Mouse (Mus musculus) liver, embryonic 12.5 days (tissue): Measurements from ENCODE around the gene Rabep1. TPM values are rescaled to one million over a fixed set of nuclear protein-coding genes. Genes with fewer than 3 reads are reported as not detected.

Source experiments
- ATAC-seq: fragments of 200-750 bp; cut with Nextera tagmentation; 2 replicates; pipeline ENCODE4 v1.8.0; 2017; ENCODE audit warnings: moderate number of reproducible peaks, mild to moderate bottlenecking, moderate library complexity
- H3K27ac ChIP-seq: fragments of 300-500 bp; sonication (generic); 2 replicates; pipeline ENCODE4 v1.5.1; 2016; ENCODE audit warnings: mild to moderate bottlenecking
- H3K27me3 ChIP-seq: fragments of 300-500 bp; sonication (generic); replicated peaks from 2 replicates; pipeline ENCODE4 v1.6.1; 2016; ENCODE audit warnings: mild to moderate bottlenecking, moderate library complexity
- H3K36me3 ChIP-seq: fragments of 300-500 bp; sonication (generic); 2 replicates; pipeline ENCODE4 v1.6.1; 2016; ENCODE audit warnings: mild to moderate bottlenecking, moderate library complexity
- H3K4me1 ChIP-seq: fragments of 300-500 bp; sonication (generic); 2 replicates; pipeline ENCODE4 v1.6.1; 2016
- H3K4me2 ChIP-seq: fragments of 300-500 bp; sonication (generic); 2 replicates; pipeline ENCODE4 v1.6.1; 2016; ENCODE audit warnings: mild to moderate bottlenecking, moderate library complexity
- H3K4me3 ChIP-seq: fragments of 300-500 bp; sonication (generic); 2 replicates; pipeline ENCODE4 v1.5.1; 2016; ENCODE audit warnings: mild to moderate bottlenecking, moderate library complexity
- H3K9ac ChIP-seq: fragments of 300-500 bp; sonication (generic); 2 replicates; pipeline ENCODE4 v1.6.1; 2016; ENCODE audit warnings: mild to moderate bottlenecking, moderate library complexity
- H3K9me3 ChIP-seq: fragments of 300-500 bp; sonication (generic); replicated peaks from 2 replicates; pipeline ENCODE4 v1.6.1; 2016; ENCODE audit warnings: mild to moderate bottlenecking, moderate library complexity
- whole genome bisulfite sequencing: fragments of 180-500 bp; shearing (Covaris S2); methylation state at CpG from one replicate; pipeline ENCODE4 v1.1.7; 2016; ENCODE audit not compliant: insufficient replicate concordance; 5-methylcytosine and 5-hydroxymethylcytosine counted together
- polyA plus RNA-seq: library from polyadenylated mRNA; unstranded; fragments of >200 nt; fragmentation: Nextera tagmentation; extraction: Ambion mirVana; gene quantifications from 2 replicates; pipeline ENCODE4 v1.2.1, GENCODE M21; 2016

Gene Rabep1
- polyA plus RNA-seq, 1 experiment from 2014 or later, result 23.0 TPM

GRCm38 (mm10) chr11:70969271-70969794 lies 124.8 kb downstream of the Rabep1 start:
- Histone ChIP-seq H3K27ac (peak overlapping the region; percentile 98), H3K36me3 (peaks cover 58% of the 10 kb centered on the region), H3K4me2 (peak overlapping the region; percentile 89), H3K4me1 (peaks cover 52% of the 10 kb centered on the region), H3K9me3 (no peaks in the 10 kb centered on the region), H3K9ac (peak overlapping the region; percentile 86), H3K27me3 (no peaks in the 10 kb centered on the region), H3K4me3 (peak overlapping the region; percentile 90)
- WGBS, result under 1% methylated on average over 25 of the region's 25 CpGs
- no peak for ATAC-seq

GRCm38 (mm10) chr11:70969821-70970559 lies 125.4 kb downstream of the Rabep1 start, which contains the start of the genes Nup88 and Rpain:
Gene Nup88, minus strand, starts transcription at chr11:70969973.
Gene Rpain, plus strand, starts transcription at chr11:70970213.
- H3K9me3 ChIP-seq, result no peaks in the 10 kb centered on the region
- H3K27ac ChIP-seq, result peak within 1 kb of the TSS; percentile 98
- no peaks in the 10 kb centered on the region for H3K27me3 ChIP-seq
- ATAC-seq, result peak; percentile 92
- H3K4me2 ChIP-seq, result peak within 1 kb of the TSS; percentile 89
- H3K36me3 ChIP-seq, result peaks cover 58% of the 10 kb centered on the region
- WGBS, result under 1% methylated on average over 43 of the region's 43 CpGs
- H3K9ac ChIP-seq, result peak within 1 kb of the TSS; percentile 86
- peak within 1 kb of the TSS; percentile 90 for H3K4me3 ChIP-seq
- H3K4me1 ChIP-seq, result peaks cover 53% of the 10 kb centered on the region

DNA sequence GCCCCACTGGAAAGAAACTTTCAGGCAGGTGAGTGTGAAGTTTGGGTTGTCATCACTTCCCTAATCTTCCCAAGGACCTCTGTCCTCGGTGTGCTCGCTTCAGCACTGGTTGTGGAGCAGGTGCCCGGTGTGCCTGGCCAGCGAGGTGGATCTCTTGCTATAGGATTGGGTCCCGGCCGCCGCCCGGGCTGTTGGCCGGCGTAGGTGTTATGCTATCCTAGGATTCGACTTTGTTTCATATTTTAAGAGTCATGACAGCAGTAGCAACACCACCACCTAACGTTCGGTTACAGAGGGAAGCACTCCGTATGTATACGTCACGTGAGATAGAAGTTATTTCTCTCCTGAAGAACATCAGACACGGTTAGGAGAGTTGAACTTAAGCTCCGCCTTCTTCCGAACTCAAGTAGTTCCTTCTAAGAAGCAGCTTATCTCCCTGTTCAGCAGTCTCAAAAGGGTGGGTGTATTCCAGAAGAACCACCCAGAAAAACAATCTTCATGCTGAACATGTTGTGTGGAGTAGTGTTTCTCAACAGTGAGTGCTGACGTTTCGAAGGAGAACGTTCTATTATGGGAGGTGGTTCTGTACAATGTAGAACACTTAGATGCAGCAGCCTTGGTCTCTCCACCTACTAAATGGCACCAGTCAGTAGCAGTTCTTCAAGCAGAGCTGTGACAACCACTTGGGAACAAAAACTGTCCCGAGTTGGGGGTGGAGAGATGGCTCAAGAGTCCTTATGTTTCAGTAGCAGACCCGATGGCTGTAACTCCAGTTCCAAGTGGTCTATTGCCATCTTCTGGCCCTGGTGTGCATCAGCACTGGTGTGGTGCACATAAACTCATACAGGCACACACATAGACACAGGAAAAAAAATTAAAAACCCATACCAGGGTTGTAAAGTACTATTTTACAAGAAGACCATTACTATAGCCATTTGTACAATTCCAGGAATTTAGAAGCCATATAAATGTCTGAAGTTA lies 126.3 kb downstream of the Rabep1 start:
- peak overlapping the region; percentile 98 for H3K27ac ChIP-seq
- H3K4me1 ChIP-seq, result peaks cover 61% of the 10 kb centered on the region
- peak overlapping the region; percentile 89 for H3K4me2 ChIP-seq
- no peaks in the 10 kb centered on the region for H3K9me3 ChIP-seq
- WGBS, result 8% methylated on average over 24 of the region's 24 CpGs
- H3K9ac ChIP-seq, result peak overlapping the region; percentile 84
- peak; percentile 72 for ATAC-seq
- no peaks in the 10 kb centered on the region for H3K27me3 ChIP-seq
- peaks cover 58% of the 10 kb centered on the region for H3K36me3 ChIP-seq
- H3K4me3 ChIP-seq, result peak overlapping the region; percentile 90

DNA sequence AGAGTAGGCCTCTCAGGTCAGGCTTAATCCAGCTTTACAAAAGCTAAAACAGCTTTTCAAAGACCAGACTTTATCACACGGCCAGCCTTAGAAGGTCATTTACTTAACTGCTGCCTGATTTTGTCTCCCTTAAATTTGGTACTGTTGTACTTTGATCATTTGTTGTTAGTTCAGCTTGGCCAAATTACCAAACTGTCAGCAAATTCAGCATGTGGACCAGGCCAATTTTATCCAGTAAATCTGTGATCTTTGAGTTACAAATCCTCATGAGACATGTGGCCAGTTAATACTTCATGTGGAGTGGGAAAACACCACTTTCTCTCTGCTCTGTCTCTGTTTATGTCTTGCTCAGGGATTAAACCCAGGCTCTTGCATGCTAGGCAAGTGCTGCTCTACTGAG lies 128.0 kb downstream of the Rabep1 start:
- no peak for ATAC-seq
- WGBS, result 62% methylated on average over 1 of the region's 1 CpGs
- peaks cover 58% of the 10 kb centered on the region for H3K4me1 ChIP-seq
- peak overlapping the region; percentile 84; the same call in 1 of the 2 replicates for H3K9ac ChIP-seq
- peak overlapping the region; percentile 90; the same call in 1 of the 2 replicates for H3K4me3 ChIP-seq
- H3K36me3 ChIP-seq, result peaks cover 63% of the 10 kb centered on the region
- H3K27me3 ChIP-seq, result no peaks in the 10 kb centered on the region
- H3K4me2 ChIP-seq, result peak overlapping the region; percentile 89
- peak overlapping the region; percentile 51; the same call in 1 of the 2 replicates for H3K27ac ChIP-seq
- no peaks in the 10 kb centered on the region for H3K9me3 ChIP-seq

- H3K36me3 ChIP-seq, result peaks cover 75% of the 10 kb centered on the region
- 68% methylated on average over 4 of the region's 4 CpGs for WGBS
These were observed 129.4 kb downstream of the Rabep1 start for GRCm38 (mm10) chr11:70973947-70974346.

GRCm38 (mm10) chr11:70975193-70975592 lies 130.6 kb downstream of the Rabep1 start:
- H3K27ac ChIP-seq, result peak overlapping the region; percentile 41; the same call in 1 of the 2 replicates
- peaks cover 61% of the 10 kb centered on the region for H3K4me1 ChIP-seq
- no peaks in the 10 kb centered on the region for H3K27me3 ChIP-seq
- H3K4me3 ChIP-seq, result no peak overlapping the region
- no peak overlapping the region for H3K9ac ChIP-seq
- no peaks in the 10 kb centered on the region for H3K9me3 ChIP-seq
- 62% methylated on average over 2 of the region's 2 CpGs for WGBS
- peaks cover 87% of the 10 kb centered on the region for H3K36me3 ChIP-seq
- no peak overlapping the region for H3K4me2 ChIP-seq
- ATAC-seq, result no peak

More at GRCm38 (mm10) chr11:70973947-70974346, 129.4 kb downstream of the Rabep1 start:
- H3K27me3 ChIP-seq, result no peaks in the 10 kb centered on the region
- H3K9ac ChIP-seq, result no peak overlapping the region
- H3K4me1 ChIP-seq, result peaks cover 52% of the 10 kb centered on the region
- ATAC-seq, result no peak
- peak overlapping the region; percentile 41; the same call in 1 of the 2 replicates for H3K27ac ChIP-seq
- no peak overlapping the region for H3K4me2 ChIP-seq
- no peak overlapping the region for H3K4me3 ChIP-seq
- no peaks in the 10 kb centered on the region for H3K9me3 ChIP-seq

DNA sequence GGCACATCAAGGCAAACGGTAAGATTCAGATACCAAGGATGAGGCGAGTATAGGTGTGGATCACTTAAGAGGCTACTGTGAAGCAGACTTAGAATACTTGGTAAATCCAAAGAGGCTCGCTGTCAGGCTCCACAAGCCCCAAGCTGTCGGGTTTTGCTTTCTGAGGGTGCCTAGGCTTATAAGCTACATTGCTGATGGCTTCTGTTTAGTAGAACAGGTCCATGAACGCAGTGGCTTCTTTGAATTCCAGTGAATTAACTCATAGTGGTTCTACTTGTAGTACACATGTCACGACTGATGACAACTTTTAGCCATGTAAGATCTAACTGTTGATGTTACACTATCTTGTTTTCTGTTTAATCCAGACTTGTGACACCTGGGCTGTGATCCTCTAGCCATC lies 132.7 kb downstream of the Rabep1 start:
- peaks cover 66% of the 10 kb centered on the region for H3K4me1 ChIP-seq
- no peak for ATAC-seq
- no peaks in the 10 kb centered on the region for H3K9me3 ChIP-seq
- WGBS, result 81% methylated on average over 6 of the region's 6 CpGs
- H3K27ac ChIP-seq, result no peak overlapping the region; the same call in 1 of the 2 replicates
- H3K4me2 ChIP-seq, result no peak overlapping the region
- H3K9ac ChIP-seq, result no peak overlapping the region
- no peaks in the 10 kb centered on the region for H3K27me3 ChIP-seq
- H3K36me3 ChIP-seq, result peaks cover 94% of the 10 kb centered on the region
- no peak overlapping the region for H3K4me3 ChIP-seq

DNA sequence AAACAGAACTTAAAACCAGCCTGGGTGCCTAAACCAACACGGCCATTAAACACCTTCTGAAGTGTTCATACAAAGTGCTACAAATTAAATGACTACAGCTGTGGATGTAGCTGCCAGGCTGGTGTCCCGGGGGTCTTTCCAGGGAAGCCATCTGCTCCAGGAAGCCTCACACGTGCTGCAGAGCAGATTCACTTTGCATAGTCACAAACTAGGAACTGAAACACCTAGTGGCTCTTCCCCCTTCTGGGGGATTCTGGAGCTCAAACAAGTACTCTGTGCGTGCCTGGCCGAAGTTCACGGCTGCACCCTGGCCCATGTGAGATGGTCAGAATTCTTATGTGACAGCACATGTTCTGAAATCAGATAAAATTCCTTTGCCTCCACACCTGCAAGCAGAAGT lies 135.7 kb downstream of the Rabep1 start:
- WGBS, result 79% methylated on average over 6 of the region's 6 CpGs
- Histone ChIP-seq H3K4me3 (no peak overlapping the region), H3K4me2 (no peak overlapping the region), H3K4me1 (peaks cover 46% of the 10 kb centered on the region), H3K27me3 (no peaks in the 10 kb centered on the region), H3K9ac (no peak overlapping the region), H3K36me3 (peaks cover 76% of the 10 kb centered on the region), H3K9me3 (no peaks in the 10 kb centered on the region), H3K27ac (peak overlapping the region; percentile 14; the same call in 1 of the 2 replicates)
- ATAC-seq, result no peak

- peak; percentile 38 for ATAC-seq
- H3K27ac ChIP-seq, result peak overlapping the region; percentile 62
- H3K36me3 ChIP-seq, result peaks cover 76% of the 10 kb centered on the region
These were observed 136.4 kb downstream of the Rabep1 start for GRCm38 (mm10) chr11:70980751-70981510.

GRCm38 (mm10) chr11:70982030-70982429 lies 137.5 kb downstream of the Rabep1 start:
- ATAC-seq, result no peak
- 3% methylated on average over 12 of the region's 12 CpGs for WGBS
- peak overlapping the region; percentile 76 for H3K27ac ChIP-seq
- peak overlapping the region; percentile 99 for H3K4me3 ChIP-seq
- peak overlapping the region; percentile 93 for H3K9ac ChIP-seq
- peaks cover 76% of the 10 kb centered on the region for H3K36me3 ChIP-seq
- H3K4me1 ChIP-seq, result peaks cover 41% of the 10 kb centered on the region
- peak overlapping the region; percentile 97 for H3K4me2 ChIP-seq
- H3K9me3 ChIP-seq, result no peaks in the 10 kb centered on the region
- H3K27me3 ChIP-seq, result no peaks in the 10 kb centered on the region

More at GRCm38 (mm10) chr11:70980751-70981510, 136.4 kb downstream of the Rabep1 start:
- 74% methylated on average over 14 of the region's 14 CpGs for WGBS
- no peaks in the 10 kb centered on the region for H3K9me3 ChIP-seq
- peaks cover 41% of the 10 kb centered on the region for H3K4me1 ChIP-seq
- H3K9ac ChIP-seq, result peak overlapping the region; percentile 93; the same call in 1 of the 2 replicates
- peak overlapping the region; percentile 99 for H3K4me3 ChIP-seq
- peak overlapping the region; percentile 97 for H3K4me2 ChIP-seq
- no peaks in the 10 kb centered on the region for H3K27me3 ChIP-seq
